Mouse (Mus musculus) hindbrain, postnatal 0 days (tissue): ENCODE measurements around the gene Traf4. TPM values are rescaled to one million over a fixed set of nuclear protein-coding genes. Genes with fewer than 3 reads are reported as not detected.
A peak's percentile ranks its signal among the peaks of the same experiment; 100 is the strongest.

Source experiments
- ATAC-seq: fragments of 200-750 bp; cut with Nextera tagmentation; 2 replicates; pipeline ENCODE4 v1.8.0; 2017; ENCODE audit warnings: mild to moderate bottlenecking, moderate TSS enrichment, moderate library complexity
- DNase-seq: peaks from one replicate; pipeline ENCODE4 v3.0.0-alpha.2; 2015; ENCODE audit warnings: low spot score
- H3K27ac ChIP-seq: fragments of 300-500 bp; sonication (generic); 2 replicates; pipeline ENCODE4 v1.5.1; 2014; ENCODE audit warnings: mild to moderate bottlenecking
- H3K27me3 ChIP-seq: fragments of 300-500 bp; sonication (generic); 2 replicates; pipeline ENCODE4 v1.6.1; 2014; ENCODE audit warnings: low read length, mixed read lengths; ENCODE audit not compliant: insufficient read depth
- H3K36me3 ChIP-seq: fragments of 300-500 bp; sonication (generic); 2 replicates; pipeline ENCODE4 v1.6.1; 2014; ENCODE audit warnings: low read length, mixed read lengths; ENCODE audit not compliant: insufficient read depth
- H3K4me1 ChIP-seq: fragments of 300-500 bp; sonication (generic); 2 replicates; pipeline ENCODE4 v1.6.1; 2014; ENCODE audit warnings: antibody characterized with exemption, low read length, mixed read lengths; ENCODE audit not compliant: insufficient read depth
- H3K4me2 ChIP-seq: fragments of 300-500 bp; sonication (generic); 2 replicates; pipeline ENCODE4 v1.6.1; 2014; ENCODE audit warnings: low read depth, mild to moderate bottlenecking, low read length, moderate library complexity, mixed read lengths
- H3K4me3 ChIP-seq: fragments of 300-500 bp; sonication (generic); 2 replicates; pipeline ENCODE4 v1.5.1; 2014; ENCODE audit warnings: low read length
- H3K9ac ChIP-seq: fragments of 300-500 bp; sonication (generic); replicated peaks from 2 replicates; pipeline ENCODE4 v1.6.1; 2014; ENCODE audit warnings: mild to moderate bottlenecking, low read length, moderate library complexity, mixed read lengths
- H3K9me3 ChIP-seq: fragments of 300-500 bp; sonication (generic); 2 replicates; pipeline ENCODE4 v1.6.1; 2016; ENCODE audit warnings: low read length, mixed read lengths
- CTCF ChIP-seq: IDR thresholded peaks from 2 replicates; pipeline ENCODE4 v1.5.1; 2016; ENCODE audit warnings: antibody characterized with exemption, control low read depth, low read depth
- WGBS: fragments of 180-500 bp; shearing (Covaris S2); extraction: QIAGEN DNeasy Blood & Tissue Kit; methylation state at CpG from one replicate; pipeline ENCODE4 v1.1.7; 2014; 5-methylcytosine and 5-hydroxymethylcytosine counted together
- polyA plus RNA-seq: library from polyadenylated mRNA; unstranded; fragments of >200 nt; fragmentation: Nextera tagmentation; extraction: Ambion mirVana; gene quantifications from 2 replicates; pipeline ENCODE4 v1.2.1, GENCODE M21; 2015
- total RNA-seq: library from RNA; depleted of rRNA; stranded (reverse); fragments of >200 nt; gene quantifications from 2 replicates; pipeline ENCODE4 v1.2.3, GENCODE M21; 2014

The Traf4 gene
- total and polyA plus RNA-seq, 2 experiments from 2014 or later: 88.7 to 124 TPM

DNA sequence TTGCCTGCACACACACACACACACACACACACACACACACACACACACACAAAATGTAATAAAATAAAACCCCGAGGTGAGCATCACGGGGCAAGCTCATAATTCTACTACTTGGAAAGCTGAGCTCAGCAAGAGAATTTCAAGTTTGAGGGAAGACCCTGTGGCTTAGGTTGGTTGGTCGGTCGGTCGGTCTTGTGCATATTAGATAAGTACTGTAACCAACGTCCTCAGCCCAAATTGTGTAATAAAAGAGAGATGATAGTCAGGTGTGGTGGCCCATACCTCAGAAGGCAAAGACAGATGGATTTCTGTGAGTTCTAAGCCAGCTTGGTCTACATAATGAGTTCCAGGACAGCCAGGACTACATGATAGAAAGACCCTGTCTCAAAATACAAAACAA is 31.5 kb downstream of the Traf4 start:
- Histone ChIP-seq H3K9me3 (no peaks in the 10 kb centered on the region), H3K4me2 (no peak overlapping the region), H3K36me3 (no peaks in the 10 kb centered on the region), H3K27me3 (no peaks in the 10 kb centered on the region), H3K9ac (no peak overlapping the region), H3K27ac (no peak overlapping the region), H3K4me1 (no peaks in the 10 kb centered on the region), H3K4me3 (no peak overlapping the region)
- ATAC-seq: no peak
- 91% methylated on average over 6 of the region's 6 CpGs for WGBS
- no peak for TF ChIP-seq CTCF
- DNase-seq: no peak

DNA sequence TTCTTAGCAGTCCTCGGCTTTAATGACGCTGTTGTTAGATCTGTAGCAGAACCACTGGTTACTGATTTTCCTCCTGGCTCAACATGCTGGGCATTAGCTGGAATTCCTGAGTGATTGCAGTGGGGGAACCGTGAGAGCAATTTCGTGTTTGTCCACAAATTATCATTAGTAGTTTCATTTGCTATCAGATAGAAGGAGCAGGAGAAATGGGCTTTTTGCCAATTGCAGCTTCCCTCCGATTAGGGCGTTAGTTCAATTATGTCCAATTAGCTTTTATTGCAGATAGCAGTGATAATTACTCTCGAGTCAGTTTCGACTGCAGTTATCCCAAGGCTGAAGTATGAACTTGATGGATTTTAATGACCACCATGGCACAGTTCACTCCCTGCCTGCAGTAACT is 35.9 kb downstream of the Traf4 start:
- no peak for TF ChIP-seq CTCF
- ATAC-seq: no peak
- Histone ChIP-seq H3K4me1 (no peaks in the 10 kb centered on the region), H3K9ac (no peak overlapping the region), H3K4me2 (no peak overlapping the region), H3K4me3 (no peak overlapping the region), H3K36me3 (no peaks in the 10 kb centered on the region), H3K27me3 (no peaks in the 10 kb centered on the region), H3K27ac (no peak overlapping the region), H3K9me3 (no peaks in the 10 kb centered on the region)
- WGBS: 59% methylated on average over 8 of the region's 8 CpGs
- peak; percentile 45 for DNase-seq

- ATAC-seq (no peak), DNase-seq (no peak)
- no peak overlapping the region for H3K4me3 ChIP-seq
- no peak overlapping the region for H3K9ac ChIP-seq
- no peaks in the 10 kb centered on the region for H3K9me3 ChIP-seq
- no peak overlapping the region for H3K27ac ChIP-seq
- no peak overlapping the region for H3K4me2 ChIP-seq
- H3K36me3 ChIP-seq: no peaks in the 10 kb centered on the region
- no peak for TF ChIP-seq CTCF
- 94% methylated on average over 4 of the region's 4 CpGs for WGBS
- no peaks in the 10 kb centered on the region for H3K4me1 ChIP-seq
- no peaks in the 10 kb centered on the region for H3K27me3 ChIP-seq
Measured at GRCm38 (mm10) chr11:78126739-78127138, 38.6 kb downstream of the Traf4 start.

DNA sequence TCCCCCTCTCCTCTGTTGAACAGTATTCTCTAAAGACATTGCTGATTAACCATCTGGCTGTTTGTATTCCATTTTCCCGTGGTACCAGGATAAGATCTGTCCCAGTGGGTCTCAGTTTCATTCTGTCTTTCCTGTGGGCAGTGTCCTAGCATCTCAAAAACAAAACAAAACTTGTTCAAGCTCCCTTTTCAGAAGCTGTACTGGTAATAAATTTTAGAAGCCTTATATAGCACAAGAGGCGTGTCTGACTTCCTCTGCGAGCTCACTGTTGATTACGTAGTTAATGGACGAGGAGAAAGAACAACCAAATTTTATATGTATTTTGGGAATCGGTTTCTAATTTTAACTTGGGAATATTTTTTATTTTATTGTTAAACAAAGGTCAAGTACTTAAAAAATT is 39.7 kb downstream of the Traf4 start:
- no peak overlapping the region for H3K9ac ChIP-seq
- DNase-seq (no peak), ATAC-seq (no peak)
- 67% methylated on average over 6 of the region's 6 CpGs for WGBS
- no peak for TF ChIP-seq CTCF
- no peak overlapping the region for H3K27ac ChIP-seq
- H3K4me1 ChIP-seq: no peaks in the 10 kb centered on the region
- no peaks in the 10 kb centered on the region for H3K27me3 ChIP-seq
- H3K4me3 ChIP-seq: no peak overlapping the region
- H3K9me3 ChIP-seq: no peaks in the 10 kb centered on the region
- H3K4me2 ChIP-seq: no peak overlapping the region
- no peaks in the 10 kb centered on the region for H3K36me3 ChIP-seq

- Histone ChIP-seq H3K4me3 (no peak overlapping the region), H3K27ac (no peak overlapping the region), H3K9me3 (no peaks in the 10 kb centered on the region), H3K9ac (no peak overlapping the region), H3K4me1 (no peaks in the 10 kb centered on the region), H3K36me3 (no peaks in the 10 kb centered on the region), H3K27me3 (no peaks in the 10 kb centered on the region), H3K4me2 (no peak overlapping the region)
- DNase-seq: no peak
- TF ChIP-seq CTCF: no peak
- no peak for ATAC-seq
Measured at GRCm38 (mm10) chr11:78123782-78124181, 41.6 kb downstream of the Traf4 start.

DNA sequence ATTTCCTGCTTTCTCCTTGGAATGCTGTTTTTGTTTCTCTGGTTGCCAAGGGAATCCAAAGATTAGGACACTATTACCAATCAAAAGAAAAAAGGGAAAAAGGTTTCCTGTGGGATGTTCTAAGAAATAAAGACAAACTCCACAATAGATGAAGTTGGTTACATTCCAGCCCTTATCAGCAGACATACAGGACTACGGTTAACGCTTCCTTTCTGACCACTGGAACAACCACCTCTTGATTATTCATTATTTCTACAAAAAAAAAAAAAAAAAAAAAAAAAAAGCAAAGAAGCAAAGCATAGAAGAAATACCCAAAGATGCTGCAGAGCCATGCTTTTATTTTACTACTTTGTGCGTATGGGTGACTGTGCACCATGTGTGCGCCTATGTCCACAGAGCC is 42.6 kb downstream of the Traf4 start:
- ATAC-seq (no peak), DNase-seq (no peak)
- no peaks in the 10 kb centered on the region for H3K27me3 ChIP-seq
- TF ChIP-seq CTCF: no peak
- H3K9me3 ChIP-seq: no peaks in the 10 kb centered on the region
- no peak overlapping the region for H3K9ac ChIP-seq
- WGBS: 80% methylated on average over 4 of the region's 4 CpGs
- H3K4me2 ChIP-seq: no peak overlapping the region
- H3K4me3 ChIP-seq: no peak overlapping the region
- H3K4me1 ChIP-seq: no peaks in the 10 kb centered on the region
- H3K36me3 ChIP-seq: no peaks in the 10 kb centered on the region
- H3K27ac ChIP-seq: no peak overlapping the region

DNA sequence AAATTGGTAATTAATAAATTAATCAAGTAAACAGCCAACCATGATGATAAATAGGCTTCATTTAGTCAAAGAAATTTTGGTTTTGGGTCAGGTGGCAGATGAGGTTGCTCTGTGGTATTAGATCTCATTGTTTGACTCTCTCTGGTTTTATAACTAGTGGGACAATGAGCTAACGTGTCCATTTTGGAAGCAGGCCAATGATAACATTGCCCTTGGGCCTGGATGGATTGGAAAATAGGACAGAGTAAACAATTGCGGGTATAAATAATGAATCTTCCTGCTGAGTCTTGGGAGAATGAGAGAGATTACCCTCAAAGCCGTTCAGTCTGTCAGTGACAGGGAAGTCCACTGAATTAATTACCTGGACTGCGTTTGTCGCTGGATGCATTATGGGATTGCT is 44.2 kb downstream of the Traf4 start:
- 31% methylated on average over 5 of the region's 5 CpGs for WGBS
- DNase-seq: peak; percentile 34

More for the DNA sequence above, 44.2 kb downstream of the Traf4 start:
- Histone ChIP-seq H3K27ac (no peak overlapping the region), H3K27me3 (no peaks in the 10 kb centered on the region), H3K9me3 (no peaks in the 10 kb centered on the region), H3K4me2 (no peak overlapping the region), H3K36me3 (no peaks in the 10 kb centered on the region), H3K4me3 (no peak overlapping the region), H3K4me1 (peaks cover 6% of the 10 kb centered on the region; the same call in 1 of the 2 replicates), H3K9ac (no peak overlapping the region)
- TF ChIP-seq CTCF: no peak
- ATAC-seq: no peak
